Comparison of ENCODE assay signal across 10 mouse cellular contexts in the genomic region with DNA sequence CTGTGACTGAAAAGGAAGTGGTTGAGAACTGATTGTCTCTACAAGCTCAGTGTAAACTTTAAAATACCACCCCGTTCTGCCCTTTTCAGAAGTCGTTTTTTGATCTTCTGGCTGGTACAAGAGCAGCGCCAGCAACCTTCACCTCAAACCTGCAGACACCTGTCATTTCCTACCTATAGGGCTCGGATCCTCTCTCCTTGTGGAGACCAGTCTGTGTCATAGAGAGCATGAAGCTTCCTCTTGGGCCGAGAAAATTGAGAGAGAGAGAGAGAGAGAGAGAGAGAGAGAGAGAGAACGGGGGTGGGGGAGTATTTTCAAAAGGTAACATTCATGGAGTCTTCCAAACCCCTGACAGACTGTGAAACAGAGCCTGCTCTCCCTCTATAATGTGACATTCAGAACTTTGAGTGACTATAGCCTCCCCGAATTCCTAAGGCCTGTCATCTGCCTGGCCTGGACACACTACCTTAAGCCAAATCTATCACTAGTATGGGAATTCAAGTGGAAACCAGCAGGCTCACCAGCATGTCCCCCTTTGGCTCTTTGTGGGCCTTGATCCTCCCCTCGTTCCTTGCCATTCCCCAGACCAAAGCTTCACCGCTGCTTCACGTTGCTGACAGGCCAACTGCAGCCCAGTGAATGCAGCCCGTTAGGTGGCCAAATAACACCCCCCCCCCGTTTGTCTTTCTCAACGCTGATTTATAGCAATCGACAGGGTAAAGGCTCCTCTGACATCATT. TPM values are rescaled to one million over a fixed set of nuclear protein-coding genes. Genes with fewer than 3 reads are reported as not detected.
A peak's percentile ranks its signal among the peaks of the same experiment; 100 is the strongest.
DNase-seq lines count a peak whose midpoint lies in the region; ATAC-seq lines count a peak whose summit lies in the region.
"Had no signal": no experiment of that assay in that cellular context is flagged by ENCODE, and none has a peak within 500 bp of the region (broad histone marks: within the 10 kb centered on the region; RNA-seq: fewer than 3 reads in every experiment).

No protein-coding gene starts in this region.

- peak overlapping the region; percentile 67 for H3K9ac ChIP-seq in hindbrain, embryonic 11.5 days (ENCODE audit: low read depth, low read length)
- no peak overlapping the region for H3K9ac ChIP-seq in midbrain, embryonic 15.5 days

- intact Hi-C loops in heart, postnatal 14 days (cut with DNase I) = loop anchor here (5.0 to 10.0 kb wide), 4 partner anchors 46 to 1758 kb away; no protein-coding TSS in a partner anchor

- H3K4me3 ChIP-seq in hindbrain, embryonic 11.5 days (ENCODE audit: low read depth, low read length) = peak overlapping the region; percentile 40
- H3K4me3 ChIP-seq in midbrain, embryonic 15.5 days = no peak overlapping the region

- no peak for ATAC-seq in hindbrain, embryonic 11.5 days (ENCODE audit: low FRiP score)
- ATAC-seq in midbrain, embryonic 15.5 days (replicated peaks) = no peak
- no peak for ATAC-seq in activated CD4-positive, CD25-positive, alpha-beta regulatory T cell, adult 4 months

- WGBS in hindbrain, embryonic 11.5 days = 6% methylated on average over 14 of the region's 14 CpGs
- WGBS in midbrain, embryonic 15.5 days = 10% methylated on average over 14 of the region's 14 CpGs

- no peaks in the 10 kb centered on the region for H3K9me3 ChIP-seq in hindbrain, embryonic 11.5 days (ENCODE audit: control insufficient read depth, low read length)
- no peaks in the 10 kb centered on the region for H3K9me3 ChIP-seq in midbrain, embryonic 15.5 days

- peaks cover 19% of the 10 kb centered on the region for H3K4me1 ChIP-seq in hindbrain, embryonic 11.5 days (replicated peaks; ENCODE audit: control insufficient read depth, insufficient read depth, low read length)
- peaks cover 31% of the 10 kb centered on the region; the same call in 1 of the 2 replicates for H3K4me1 ChIP-seq in midbrain, embryonic 15.5 days

- H3K27me3 ChIP-seq in hindbrain, embryonic 11.5 days (ENCODE audit: control insufficient read depth, insufficient read depth, low read length) = peaks cover 64% of the 10 kb centered on the region
- peaks cover 77% of the 10 kb centered on the region for H3K27me3 ChIP-seq in midbrain, embryonic 15.5 days (replicated peaks)

- no peaks in the 10 kb centered on the region for H3K36me3 ChIP-seq in hindbrain, embryonic 11.5 days (ENCODE audit: control insufficient read depth, insufficient read depth, low read length)
- H3K36me3 ChIP-seq in midbrain, embryonic 15.5 days (replicated peaks) = no peaks in the 10 kb centered on the region

- peak; percentile 61 for DNase-seq in heart, adult 11 months
- DNase-seq in heart, postnatal 14 days = no peak
- DNase-seq in embryo, embryonic 9.5 days (ENCODE audit: extremely low spot score) = peak; percentile 42
- peak; percentile 58 for DNase-seq in hindbrain, embryonic 11.5 days (ENCODE audit: low spot score)
- no peak for DNase-seq in spleen, postnatal 4 days (ENCODE audit: low spot score in 2 of 2)
- DNase-seq in kidney, postnatal 25 days = no peak
- DNase-seq: cerebellum, postnatal 14 days had no signal

- H3K4me2 ChIP-seq in hindbrain, embryonic 11.5 days (replicated peaks; ENCODE audit: low read depth, low read length) = peak overlapping the region; percentile 71
- peak overlapping the region; percentile 45; the same call in 1 of the 2 replicates for H3K4me2 ChIP-seq in midbrain, embryonic 15.5 days

- H3K27ac ChIP-seq in hindbrain, embryonic 11.5 days (ENCODE audit: low read depth, low read length) = 0 out of 2 replicates have a peak overlapping the region, but pooled peaks have one; percentile 75
- peak overlapping the region; percentile 77; the same call in 1 of the 2 replicates for H3K27ac ChIP-seq in midbrain, embryonic 15.5 days

RNA-seq across cellular contexts. Expression of a gene that starts 33.4 kb away (rescaled TPM):
- 10 to 100 TPM; 24.8 to 26.9 TPM for total RNA-seq in heart, postnatal 14 days (2021)
- polyA plus RNA-seq in hindbrain, embryonic 11.5 days (2014; fragmentation: Nextera tagmentation; extraction: Ambion mirVana) = 95.6 and 120 TPM in 2 replicates
- polyA plus RNA-seq in midbrain, embryonic 15.5 days (2015; fragmentation: Nextera tagmentation; extraction: Ambion mirVana) = 84.8 and 98.4 TPM in 2 replicates
- polyA plus RNA-seq in activated CD4-positive, CD25-positive, alpha-beta regulatory T cell, adult 4 months (2017; shearing (Covaris generic)) = not detected
- total RNA-seq: hematopoietic stem cell, adult 5-6 weeks had no signal

Comparison
In these comparisons a context has a peak if more than half of its experiments do, and no peak if none do; other contexts are left out.
1. DNase-seq: peak in heart, adult 11 months (single experiment), embryo, embryonic 9.5 days (single experiment) and hindbrain, embryonic 11.5 days (single experiment); none in heart, postnatal 14 days (0 of 2), spleen, postnatal 4 days (0 of 2) and kidney, postnatal 25 days (0 of 2).
2. RNA of a gene that starts 33.4 kb away (polyA plus RNA-seq): 95.6 to 120 TPM in hindbrain, embryonic 11.5 days and 84.8 to 98.4 TPM in midbrain, embryonic 15.5 days; not detected in activated CD4-positive, CD25-positive, alpha-beta regulatory T cell, adult 4 months; every median in the first group is over 10 times any median in the second.